Mouse (Mus musculus) spleen, postnatal 4 days (tissue): ENCODE measurements around the gene Cemip2.

Experiments used
- DNase-seq, 2 experiments: peaks; one replicate each; pipeline ENCODE4 v3.0.0; 2022; ENCODE audit warnings: low spot score in 2 of 2

Gene Cemip2

GRCm38 (mm10) chr19:21814433-21815020, 36.4 kb downstream of the Cemip2 start:
- no peak for DNase-seq

- DNase-seq: no peak
Observed at GRCm38 (mm10) chr19:21816260-21816659, 38.1 kb downstream of the Cemip2 start.

GRCm38 (mm10) chr19:21818021-21818725, 40.0 kb downstream of the Cemip2 start:
- no peak for DNase-seq

- DNase-seq: no peak
Observed at GRCm38 (mm10) chr19:21819585-21819984, 41.4 kb downstream of the Cemip2 start.

- DNase-seq: no peak
Observed at GRCm38 (mm10) chr19:21820126-21820525, 42.0 kb downstream of the Cemip2 start.

- DNase-seq: no peak
Observed at GRCm38 (mm10) chr19:21821877-21822276, 43.7 kb downstream of the Cemip2 start.

GRCm38 (mm10) chr19:21824146-21824545, 46.0 kb downstream of the Cemip2 start:
- no peak for DNase-seq

GRCm38 (mm10) chr19:21825128-21825885, 47.2 kb downstream of the Cemip2 start:
- no peak for DNase-seq

- no peak for DNase-seq
Observed at GRCm38 (mm10) chr19:21833416-21833992, 55.4 kb downstream of the Cemip2 start.

- no peak for DNase-seq
Observed at GRCm38 (mm10) chr19:21834952-21835351, 56.8 kb downstream of the Cemip2 start.

GRCm38 (mm10) chr19:21850721-21851120, 72.6 kb downstream of the Cemip2 start:
- DNase-seq: no peak

- DNase-seq: no peak
Observed at GRCm38 (mm10) chr19:21854526-21855228, 76.5 kb downstream of the Cemip2 start.

- DNase-seq: no peak
Observed at GRCm38 (mm10) chr19:21855421-21856128, 77.4 kb downstream of the Cemip2 start.

GRCm38 (mm10) chr19:21858846-21859521, 80.8 kb downstream of the Cemip2 start:
- DNase-seq: no peak

- peak; percentile 50 to 67 for DNase-seq
Observed at GRCm38 (mm10) chr19:21860132-21860531, 82.0 kb downstream of the Cemip2 start.

- no peak for DNase-seq
Observed at GRCm38 (mm10) chr19:21860894-21861293, 82.8 kb downstream of the Cemip2 start.

- peak in 1 of 2 experiments; percentile 21 for DNase-seq
Observed at GRCm38 (mm10) chr19:21862289-21862990, 84.3 kb downstream of the Cemip2 start.

GRCm38 (mm10) chr19:21862991-21863931, 85.1 kb downstream of the Cemip2 start:
- no peak for DNase-seq
